Mouse (Mus musculus): Measurements from ENCODE around the gene Rbm25. TPM values are rescaled to one million over a fixed set of nuclear protein-coding genes. Genes with fewer than 3 reads are reported as not detected.
"Not testable (repeated sequence)": the region's sequence is repeated elsewhere in the genome, so short reads cannot be mapped to it uniquely, and the experiment has no call there.

Rbm25 gene
- 315 and 335 TPM in 2 replicates for polyA plus RNA-seq (2015; fragmentation: Nextera tagmentation; extraction: Ambion mirVana)

- not testable (repeated sequence) for H3K27me3 ChIP-seq; ATAC-seq (ENCODE audit: insufficient number of reproducible peaks, insufficient read depth, low FRiP score, low TSS enrichment, low read depth); H3K4me1 ChIP-seq; H3K36me3 ChIP-seq; H3K9me3 ChIP-seq
- no CpG with 5 or more reads among the region's 5 CpGs for WGBS
- H3K4me2 ChIP-seq = peak within 1 kb of the TSS; percentile 67
- peak within 1 kb of the TSS; percentile 99 for H3K9ac ChIP-seq
- H3K27ac ChIP-seq = peak within 1 kb of the TSS; percentile 97
- H3K4me3 ChIP-seq = peak within 1 kb of the TSS; percentile 68
Observed at GRCm38 (mm10) chr12:83630936-83631335, at the start of gene Rbm25. TSS of gene Rbm25 (plus strand) at chr12:83631236.

DNA sequence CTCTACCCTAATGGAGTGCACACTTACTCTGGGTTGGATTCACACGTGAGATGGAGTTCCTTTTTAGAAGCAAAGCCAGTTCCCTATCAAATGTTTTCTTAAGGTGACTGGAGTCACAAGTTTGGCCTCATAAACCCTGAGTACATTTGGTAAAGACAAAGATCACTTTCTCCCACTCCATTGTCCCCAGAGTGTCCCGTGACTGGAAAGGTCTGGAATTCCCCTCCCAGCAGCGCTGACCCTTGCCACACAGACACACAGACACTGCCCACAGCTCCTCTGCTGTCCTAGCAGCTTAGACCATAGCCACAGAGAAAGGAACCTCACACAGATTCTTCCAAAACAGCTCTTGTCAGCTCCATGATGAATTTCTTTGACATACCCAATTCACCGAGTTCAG, 48.9 kb upstream of the Rbm25 start:
- no peak overlapping the region for H3K4me2 ChIP-seq
- no peaks in the 10 kb centered on the region for H3K27me3 ChIP-seq
- WGBS = 74% methylated on average over 4 of the region's 4 CpGs
- no peaks in the 10 kb centered on the region for H3K4me1 ChIP-seq
- no peak overlapping the region for H3K27ac ChIP-seq
- no peak overlapping the region for H3K9ac ChIP-seq
- no peak for ATAC-seq (ENCODE audit: insufficient number of reproducible peaks, insufficient read depth, low FRiP score, low TSS enrichment, low read depth)
- H3K36me3 ChIP-seq = peaks cover 55% of the 10 kb centered on the region
- no peak overlapping the region for H3K4me3 ChIP-seq
- H3K9me3 ChIP-seq = no peaks in the 10 kb centered on the region

DNA sequence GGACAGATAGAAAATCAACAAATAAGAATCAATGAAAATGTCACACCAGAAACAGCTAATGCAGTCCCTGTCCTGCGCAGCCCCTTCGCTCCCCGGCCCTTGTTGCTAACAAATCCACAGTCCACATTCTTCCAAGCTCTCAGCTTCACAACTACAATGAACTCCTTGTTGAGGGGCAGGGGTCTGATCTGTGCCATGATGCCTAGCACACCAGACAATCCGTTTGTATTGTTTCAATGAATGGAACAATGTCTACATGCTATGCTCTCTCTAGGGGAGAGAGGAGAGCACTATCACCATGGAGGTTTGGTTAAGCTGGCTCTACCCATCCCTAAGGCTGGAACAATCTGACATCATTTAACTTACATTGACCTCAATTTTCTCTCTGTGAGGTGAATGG, 48.3 kb upstream of the Rbm25 start:
- no peak overlapping the region for H3K4me2 ChIP-seq
- H3K4me3 ChIP-seq = no peak overlapping the region
- no peak for ATAC-seq (ENCODE audit: insufficient number of reproducible peaks, insufficient read depth, low FRiP score, low TSS enrichment, low read depth)
- H3K27ac ChIP-seq = no peak overlapping the region
- H3K9ac ChIP-seq = no peak overlapping the region
- WGBS = 56% methylated on average over 4 of the region's 4 CpGs
- H3K9me3 ChIP-seq = no peaks in the 10 kb centered on the region
- no peaks in the 10 kb centered on the region for H3K4me1 ChIP-seq
- no peaks in the 10 kb centered on the region for H3K27me3 ChIP-seq
- peaks cover 59% of the 10 kb centered on the region for H3K36me3 ChIP-seq

DNA sequence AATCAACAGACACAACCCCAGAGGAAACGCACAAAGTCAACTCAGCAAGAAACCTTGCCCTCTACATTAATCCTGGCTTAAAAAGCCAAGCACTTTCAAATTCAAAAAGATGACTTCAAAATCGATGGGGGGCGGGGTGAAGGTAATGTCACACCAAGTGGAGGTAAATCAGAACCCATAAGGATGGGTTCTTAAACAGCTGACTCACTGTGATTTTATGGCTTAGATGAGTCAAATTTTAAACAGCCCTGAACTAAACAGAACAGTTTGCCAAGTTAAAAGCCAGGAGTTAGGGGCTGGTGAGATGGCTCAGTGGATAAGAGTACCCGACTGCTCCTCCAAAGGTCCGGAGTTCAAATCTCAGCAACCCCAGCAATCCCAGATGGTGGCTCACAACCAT, 44.4 kb upstream of the Rbm25 start:
- 96% methylated on average over 5 of the region's 5 CpGs for WGBS
- Histone ChIP-seq H3K9me3 (no peaks in the 10 kb centered on the region), H3K27ac (no peak overlapping the region), H3K4me1 (no peaks in the 10 kb centered on the region), H3K36me3 (peaks cover 78% of the 10 kb centered on the region), H3K9ac (no peak overlapping the region), H3K4me2 (no peak overlapping the region), H3K4me3 (no peak overlapping the region), H3K27me3 (no peaks in the 10 kb centered on the region)
- ATAC-seq (ENCODE audit: insufficient number of reproducible peaks, insufficient read depth, low FRiP score, low TSS enrichment, low read depth) = no peak

GRCm38 (mm10) chr12:83591754-83592501, 39.1 kb upstream of the Rbm25 start:
- no peak for ATAC-seq (ENCODE audit: insufficient number of reproducible peaks, insufficient read depth, low FRiP score, low TSS enrichment, low read depth)
- 92% methylated on average over 8 of the region's 8 CpGs for WGBS
- H3K27ac ChIP-seq = no peak overlapping the region

GRCm38 (mm10) chr12:83594454-83595040, 36.5 kb upstream of the Rbm25 start:
- 0 out of 2 replicates have a peak overlapping the region, but pooled peaks have one; percentile 27 for H3K9ac ChIP-seq

More at GRCm38 (mm10) chr12:83591754-83592501, 39.1 kb upstream of the Rbm25 start:
- no peaks in the 10 kb centered on the region for H3K9me3 ChIP-seq
- H3K36me3 ChIP-seq = peaks cover 75% of the 10 kb centered on the region
- H3K4me2 ChIP-seq = no peak overlapping the region
- H3K4me1 ChIP-seq = peaks cover 20% of the 10 kb centered on the region
- H3K27me3 ChIP-seq = no peaks in the 10 kb centered on the region
- no peak overlapping the region for H3K9ac ChIP-seq
- H3K4me3 ChIP-seq = no peak overlapping the region

GRCm38 (mm10) chr12:83596191-83596954, 34.7 kb upstream of the Rbm25 start:
- H3K4me1 ChIP-seq = peaks cover 20% of the 10 kb centered on the region
- peak overlapping the region; percentile 61 for H3K4me2 ChIP-seq
- ATAC-seq (ENCODE audit: insufficient number of reproducible peaks, insufficient read depth, low FRiP score, low TSS enrichment, low read depth) = no peak
- no peaks in the 10 kb centered on the region for H3K9me3 ChIP-seq
- no peaks in the 10 kb centered on the region for H3K27me3 ChIP-seq
- H3K36me3 ChIP-seq = peaks cover 33% of the 10 kb centered on the region
- WGBS = 6% methylated on average over 16 of the region's 20 CpGs
- peak overlapping the region; percentile 97 for H3K9ac ChIP-seq
- H3K4me3 ChIP-seq = peak overlapping the region; percentile 95
- H3K27ac ChIP-seq = peak overlapping the region; percentile 92

More at GRCm38 (mm10) chr12:83594454-83595040, 36.5 kb upstream of the Rbm25 start:
- peaks cover 49% of the 10 kb centered on the region for H3K36me3 ChIP-seq
- no peaks in the 10 kb centered on the region for H3K9me3 ChIP-seq
- H3K27me3 ChIP-seq = no peaks in the 10 kb centered on the region
- no peak overlapping the region for H3K4me2 ChIP-seq
- peaks cover 20% of the 10 kb centered on the region for H3K4me1 ChIP-seq
- WGBS = 92% methylated on average over 9 of the region's 9 CpGs
- no peak overlapping the region for H3K27ac ChIP-seq
- no peak overlapping the region for H3K4me3 ChIP-seq
- ATAC-seq (ENCODE audit: insufficient number of reproducible peaks, insufficient read depth, low FRiP score, low TSS enrichment, low read depth) = no peak

DNA sequence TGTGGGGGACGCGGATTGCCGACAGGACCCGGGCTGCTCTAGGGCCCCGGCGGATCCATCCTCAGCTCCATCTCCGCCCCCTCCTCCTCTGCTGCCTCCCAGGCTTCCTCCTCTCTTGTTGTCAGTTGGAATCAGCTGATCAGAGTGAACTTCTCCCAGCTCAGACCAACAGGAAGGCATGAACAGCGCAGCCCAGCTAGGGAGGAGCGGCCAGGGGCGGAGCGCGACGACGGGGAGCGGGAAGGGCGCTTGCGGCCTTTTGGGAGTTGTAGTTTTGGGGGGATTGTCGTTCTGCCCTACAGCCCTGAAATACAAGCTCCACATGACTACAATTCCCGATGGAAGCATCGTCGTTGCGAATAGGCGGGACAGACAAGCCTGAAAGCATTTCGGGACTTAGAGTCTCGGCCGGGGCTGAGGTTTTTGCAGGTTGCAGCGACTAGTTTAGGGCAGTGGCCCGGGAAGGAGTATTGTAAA, 34.0 kb upstream of the Rbm25 start, which contains the start of gene Zfyve1:
TSS of gene Zfyve1 (minus strand) at position 198 of the 477 bp plus-strand sequence.
- no peaks in the 10 kb centered on the region for H3K27me3 ChIP-seq
- H3K4me3 ChIP-seq = peak within 1 kb of the TSS; percentile 95
- peak within 1 kb of the TSS; percentile 61 for H3K4me2 ChIP-seq
- peak within 1 kb of the TSS; percentile 97 for H3K9ac ChIP-seq
- WGBS = under 1% methylated on average over 27 of the region's 28 CpGs
- ATAC-seq (ENCODE audit: insufficient number of reproducible peaks, insufficient read depth, low FRiP score, low TSS enrichment, low read depth) = peak; percentile 96
- no peaks in the 10 kb centered on the region for H3K9me3 ChIP-seq
- peak within 1 kb of the TSS; percentile 92 for H3K27ac ChIP-seq
- H3K36me3 ChIP-seq = peaks cover 26% of the 10 kb centered on the region
- peaks cover 20% of the 10 kb centered on the region for H3K4me1 ChIP-seq

DNA sequence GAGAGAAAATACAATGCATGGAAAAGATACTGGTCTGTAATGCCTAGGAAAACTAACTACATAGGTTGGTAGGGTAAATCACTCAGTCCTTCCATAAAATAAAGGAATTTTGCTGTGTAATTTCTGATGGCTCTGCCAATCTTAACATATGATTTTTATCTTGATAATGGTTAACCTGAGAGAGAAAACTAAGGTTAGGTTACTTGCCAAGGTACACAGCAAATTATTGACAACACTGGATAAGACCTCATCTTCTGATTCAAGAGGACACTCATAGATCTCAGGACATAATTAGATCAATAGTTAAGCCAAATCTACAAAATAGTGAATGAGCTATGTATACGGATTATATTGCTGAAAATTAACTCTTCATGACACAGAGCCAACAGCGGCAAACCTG, 33.2 kb upstream of the Rbm25 start:
- H3K9me3 ChIP-seq = no peaks in the 10 kb centered on the region
- whole genome bisulfite sequencing = 78% methylated on average over 2 of the region's 2 CpGs
- no peaks in the 10 kb centered on the region for H3K27me3 ChIP-seq
- no peak overlapping the region for H3K9ac ChIP-seq
- peaks cover 20% of the 10 kb centered on the region for H3K36me3 ChIP-seq
- H3K27ac ChIP-seq = no peak overlapping the region
- ATAC-seq (ENCODE audit: insufficient number of reproducible peaks, insufficient read depth, low FRiP score, low TSS enrichment, low read depth) = no peak
- no peak overlapping the region for H3K4me3 ChIP-seq
- no peak overlapping the region for H3K4me2 ChIP-seq
- H3K4me1 ChIP-seq = peaks cover 20% of the 10 kb centered on the region

DNA sequence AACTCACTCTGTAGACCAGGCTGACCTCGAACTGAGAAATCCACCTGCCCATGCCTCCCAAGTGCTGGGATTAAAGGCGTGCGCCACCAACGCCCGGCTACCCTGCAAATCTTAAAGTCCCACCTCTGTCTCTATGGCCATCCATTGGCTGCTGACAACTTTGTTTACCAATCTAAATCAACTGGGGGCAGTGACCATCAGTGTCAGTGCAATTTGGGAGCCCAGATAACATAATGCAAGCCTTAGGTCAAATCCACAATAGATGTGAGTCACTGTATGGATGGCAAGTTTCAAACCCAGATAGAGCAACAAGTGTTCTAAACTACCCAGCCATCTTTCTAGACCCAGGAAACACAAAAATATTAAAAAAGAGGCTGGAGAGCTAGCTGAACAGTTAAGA, 28.8 kb upstream of the Rbm25 start:
- Histone ChIP-seq H3K9ac (no peak overlapping the region), H3K4me3 (no peak overlapping the region), H3K27ac (no peak overlapping the region), H3K9me3 (no peaks in the 10 kb centered on the region), H3K36me3 (no peaks in the 10 kb centered on the region), H3K4me2 (no peak overlapping the region), H3K4me1 (no peaks in the 10 kb centered on the region), H3K27me3 (no peaks in the 10 kb centered on the region)
- 91% methylated on average over 5 of the region's 5 CpGs for WGBS
- ATAC-seq (ENCODE audit: insufficient number of reproducible peaks, insufficient read depth, low FRiP score, low TSS enrichment, low read depth) = no peak

DNA sequence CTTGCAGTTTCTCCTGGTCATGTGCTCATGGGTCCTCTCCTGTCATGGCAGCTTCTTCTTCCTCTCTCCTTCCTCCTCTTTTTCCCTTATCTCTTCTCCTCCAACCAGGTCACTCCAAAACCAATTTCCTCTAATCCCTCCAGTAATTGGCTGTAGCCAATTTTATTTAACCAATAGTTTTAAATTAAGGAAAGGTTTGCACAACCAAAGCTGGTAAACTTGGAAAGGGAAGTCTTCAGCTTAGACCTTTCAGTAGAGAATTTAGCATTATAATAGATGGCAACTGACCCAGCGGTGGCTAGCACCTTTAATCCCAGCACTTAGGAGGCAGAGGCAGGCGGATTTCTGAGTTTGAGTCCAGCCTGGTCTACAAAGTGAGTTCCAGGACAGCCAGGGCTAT, 24.6 kb upstream of the Rbm25 start:
- not testable (repeated sequence) for H3K4me1 ChIP-seq; H3K27me3 ChIP-seq; H3K9ac ChIP-seq; ATAC-seq (ENCODE audit: insufficient number of reproducible peaks, insufficient read depth, low FRiP score, low TSS enrichment, low read depth); H3K36me3 ChIP-seq; H3K4me3 ChIP-seq; H3K9me3 ChIP-seq; H3K4me2 ChIP-seq; H3K27ac ChIP-seq
- 83% methylated on average over 2 of the region's 2 CpGs for WGBS
